Mouse (Mus musculus) liver, adult 2 months (tissue): ENCODE measurements around the gene Olfr97. TPM values are rescaled to one million over a fixed set of nuclear protein-coding genes. Genes with fewer than 3 reads are reported as not detected.

Experiments used
- DNase-seq: peaks from one replicate; pipeline ENCODE4 v3.0.0-alpha.2; 2011; ENCODE audit warnings: low read depth, low spot score; ENCODE audit errors: extremely low read depth
- H3K27ac ChIP-seq: fragments of 200-500 bp; replicated peaks from 2 replicates; pipeline ENCODE4 v1.5.1; 2012; ENCODE audit warnings: low read depth, mild to moderate bottlenecking, control low read depth, inconsistent platforms, low read length; ENCODE audit not compliant: insufficient read depth
- H3K27me3 ChIP-seq: fragments of 200-500 bp; 2 replicates; pipeline ENCODE4 v1.6.1; 2012; ENCODE audit warnings: mild to moderate bottlenecking, moderate library complexity, low read length, inconsistent platforms; ENCODE audit not compliant: control insufficient read depth, insufficient read depth
- H3K36me3 ChIP-seq: fragments of 200-500 bp; 2 replicates; pipeline ENCODE4 v1.6.1; 2012; ENCODE audit warnings: low read length, inconsistent platforms; ENCODE audit not compliant: control insufficient read depth, insufficient read depth
- H3K4me1 ChIP-seq: fragments of 200-500 bp; 2 replicates; pipeline ENCODE4 v1.6.1; 2011; ENCODE audit warnings: low read length; ENCODE audit not compliant: control insufficient read depth, insufficient read depth
- H3K4me3 ChIP-seq: fragments of 200-500 bp; 2 replicates; pipeline ENCODE4 v1.5.1; 2011; ENCODE audit warnings: low read depth, mild to moderate bottlenecking, control low read depth, low read length, moderate library complexity; ENCODE audit not compliant: insufficient read depth
- H3K79me2 ChIP-seq: fragments of 200-500 bp; 2 replicates; pipeline ENCODE4 v1.6.1; 2012; ENCODE audit warnings: inconsistent platforms, mild to moderate bottlenecking, low read length, moderate library complexity; ENCODE audit not compliant: control insufficient read depth, insufficient read depth
- H3K9ac ChIP-seq: fragments of 200-500 bp; 2 replicates; pipeline ENCODE4 v1.6.1; 2012; ENCODE audit warnings: low read depth, mild to moderate bottlenecking, control low read depth, inconsistent platforms, low read length
- CTCF ChIP-seq: fragments of 200-500 bp; IDR thresholded peaks from 2 replicates; pipeline ENCODE4 v1.5.1; 2011; ENCODE audit warnings: low read depth, low read length, control low read depth
- POLR2A ChIP-seq: fragments of 200-500 bp; IDR thresholded peaks from 2 replicates; pipeline ENCODE4 v1.6.1; 2011; ENCODE audit warnings: low read length, control low read depth; ENCODE audit not compliant: insufficient read depth; ENCODE audit errors: extremely low read depth
- WGBS: fragments of 180-500 bp; shearing (Covaris S2); methylation state at CpG from one replicate; pipeline ENCODE4 v1.1.7; 2018; 5-methylcytosine and 5-hydroxymethylcytosine counted together
- polyA plus RNA-seq: library from polyadenylated mRNA; depleted of rRNA; stranded (reverse); fragments of >200 nt; gene quantifications from 2 replicates; pipeline ENCODE4 v1.2.3, GENCODE M21; 2012
- total RNA-seq: library from RNA; depleted of rRNA; stranded (reverse); fragments of >200 nt; gene quantifications from 2 replicates; pipeline ENCODE4 v1.2.3, GENCODE M21; 2014

The Olfr97 gene
- total and polyA plus RNA-seq, 2 experiments = not detected

DNA sequence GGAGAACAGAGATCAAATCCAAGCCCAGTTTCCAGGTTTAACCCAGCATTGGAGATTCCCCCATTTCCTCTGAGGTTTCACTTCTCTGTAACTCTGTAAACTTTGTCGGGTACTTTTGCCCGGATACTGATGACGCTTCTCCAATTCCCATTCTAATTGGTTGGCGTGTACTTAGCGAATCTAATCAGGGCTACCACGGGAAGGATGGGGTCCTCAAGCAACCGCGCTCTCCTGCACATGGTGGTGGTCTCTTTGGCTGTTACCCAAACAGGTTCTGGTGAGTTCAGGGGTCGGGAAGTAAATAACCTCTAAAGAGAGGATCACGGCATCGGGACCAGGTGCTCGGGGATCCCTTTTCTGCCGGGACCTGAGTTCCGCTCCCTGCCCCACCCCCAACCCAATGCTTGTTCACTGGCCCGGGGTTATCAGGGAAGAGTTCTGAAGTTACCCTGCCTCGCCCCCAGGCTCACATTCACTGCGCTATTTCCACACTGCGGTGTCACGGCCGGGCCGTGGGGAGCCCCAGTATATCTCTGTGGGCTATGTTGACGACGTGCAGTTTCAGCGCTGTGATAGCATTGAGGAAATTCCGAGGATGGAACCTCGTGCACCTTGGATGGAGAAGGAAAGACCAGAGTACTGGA is 33.0 kb upstream of the Olfr97 start, which contains the start of gene H2-M3:
Gene H2-M3, plus strand, starts transcription at position 163 of the 644 bp plus-strand sequence.
- no peaks in the 10 kb centered on the region for H3K79me2 ChIP-seq
- H3K4me3 ChIP-seq = peak within 1 kb of the TSS; percentile 80
- under 1% methylated on average over 26 of the region's 26 CpGs for WGBS
- peak within 1 kb of the TSS; percentile 55 for H3K27ac ChIP-seq
- TF ChIP-seq CTCF (no peak), POLR2A (no peak)
- no peaks in the 10 kb centered on the region for H3K36me3 ChIP-seq
- no peaks in the 10 kb centered on the region for H3K4me1 ChIP-seq
- DNase-seq = peak; percentile 78
- H3K9ac ChIP-seq = peak within 1 kb of the TSS; percentile 56
- no peaks in the 10 kb centered on the region for H3K27me3 ChIP-seq

DNA sequence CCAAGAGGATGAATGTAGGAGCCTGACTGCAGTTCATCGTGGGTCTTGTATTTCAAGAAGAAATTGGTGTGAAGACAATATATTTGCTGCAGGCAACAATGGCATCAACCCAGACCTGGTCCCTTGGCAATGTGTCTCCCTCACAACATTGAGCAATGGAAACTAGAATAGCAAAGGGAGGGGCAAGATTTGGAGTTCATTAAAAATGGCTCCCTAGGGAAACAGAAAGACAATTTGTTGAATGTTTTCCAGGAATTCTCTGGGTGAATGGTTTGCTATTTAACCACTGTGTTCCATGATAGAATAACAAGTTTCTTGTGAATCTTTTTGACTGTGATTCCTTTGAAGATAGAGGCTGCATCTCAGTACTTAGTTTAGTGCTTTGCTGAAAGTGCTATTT is 26.5 kb upstream of the Olfr97 start, which contains the start of gene Olfr98:
Gene Olfr98, minus strand, starts transcription at position 124 of the 400 bp plus-strand sequence.
- DNase-seq = no peak

DNA sequence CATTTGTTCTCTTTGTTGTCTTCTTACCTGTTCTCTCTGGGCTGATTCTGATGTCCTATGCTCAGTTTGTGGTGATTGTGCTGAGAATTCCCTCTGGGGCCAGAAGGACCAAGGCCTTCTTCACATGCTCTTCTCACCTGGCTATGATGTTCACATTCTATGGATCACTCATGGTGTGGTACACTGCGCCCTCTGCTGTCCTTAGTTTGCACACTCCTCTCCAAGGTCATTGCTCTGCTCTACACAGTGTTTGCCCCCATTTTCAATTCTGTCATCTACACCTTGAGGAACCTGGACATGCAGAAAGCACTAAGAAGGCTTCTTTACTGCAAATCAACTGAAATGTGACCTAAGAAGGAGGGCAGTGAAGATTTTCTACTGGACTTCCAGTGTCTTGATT is 13.4 kb upstream of the Olfr97 start:
- DNase-seq = peak; percentile 27
- H3K9ac ChIP-seq = no peak overlapping the region
- H3K27me3 ChIP-seq = no peaks in the 10 kb centered on the region
- no peaks in the 10 kb centered on the region for H3K79me2 ChIP-seq
- H3K4me1 ChIP-seq = no peaks in the 10 kb centered on the region
- TF ChIP-seq POLR2A (no peak), CTCF (peak; percentile 66)
- H3K27ac ChIP-seq = no peak overlapping the region
- no peak overlapping the region for H3K4me3 ChIP-seq
- H3K36me3 ChIP-seq = no peaks in the 10 kb centered on the region
- WGBS = 14% methylated on average over 1 of the region's 1 CpGs

More for the DNA sequence above, 26.5 kb upstream of the Olfr97 start, which contains the start of gene Olfr98:
- no peaks in the 10 kb centered on the region for H3K36me3 ChIP-seq
- no peaks in the 10 kb centered on the region for H3K27me3 ChIP-seq
- no peaks in the 10 kb centered on the region for H3K79me2 ChIP-seq
- 79% methylated on average over 1 of the region's 1 CpGs for WGBS
- TF ChIP-seq POLR2A (no peak), CTCF (no peak)
- H3K4me1 ChIP-seq = no peaks in the 10 kb centered on the region
- no peak within 1 kb of the TSS for H3K27ac ChIP-seq
- no peak within 1 kb of the TSS for H3K9ac ChIP-seq
- no peak within 1 kb of the TSS for H3K4me3 ChIP-seq

DNA sequence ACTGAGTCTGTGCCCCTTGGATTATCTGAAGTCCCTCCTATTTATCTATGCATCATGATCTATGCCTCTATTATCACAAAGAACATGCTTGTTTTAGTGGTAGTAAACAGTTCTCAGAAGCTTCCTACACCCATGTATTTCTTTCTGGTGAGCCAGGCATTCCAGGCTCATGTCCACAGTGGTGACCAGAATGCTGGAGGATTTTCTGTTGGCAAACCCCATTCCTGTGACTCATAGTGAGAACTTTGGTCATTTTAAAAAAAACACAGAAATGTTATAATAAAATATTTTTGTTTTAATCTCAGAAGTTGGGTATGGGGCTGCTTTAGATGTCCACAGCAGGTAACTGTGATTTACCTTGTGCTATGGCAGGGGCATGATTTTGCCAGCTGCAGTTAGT is 12.3 kb upstream of the Olfr97 start:
- no peak overlapping the region for H3K9ac ChIP-seq
- H3K4me3 ChIP-seq = no peak overlapping the region
- no peaks in the 10 kb centered on the region for H3K27me3 ChIP-seq
- no peak for TF ChIP-seq CTCF
- no peak for TF ChIP-seq POLR2A
- H3K36me3 ChIP-seq = no peaks in the 10 kb centered on the region
- H3K4me1 ChIP-seq = no peaks in the 10 kb centered on the region
- H3K79me2 ChIP-seq = no peaks in the 10 kb centered on the region
- no peak overlapping the region for H3K27ac ChIP-seq
- no peak for DNase-seq

DNA sequence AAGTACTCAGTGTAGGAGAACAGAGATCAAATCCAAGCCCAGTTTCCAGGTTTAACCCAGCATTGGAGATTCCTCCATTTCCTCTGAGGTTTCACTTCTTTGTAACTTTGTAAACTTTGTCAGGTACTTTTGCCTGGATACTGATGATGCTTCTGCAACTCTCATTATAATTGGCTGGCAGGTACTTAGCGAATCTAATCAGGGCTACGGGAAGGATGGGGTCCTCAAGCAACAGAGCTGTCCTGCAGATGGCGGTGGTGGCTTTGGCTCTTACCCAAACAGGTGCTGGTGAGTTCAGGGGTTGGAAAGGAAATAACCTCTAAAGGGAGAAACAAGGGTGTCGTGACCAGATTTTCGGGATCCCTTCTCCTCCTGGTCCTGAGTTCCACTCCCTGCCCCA is 9.6 kb upstream of the Olfr97 start:
- Histone ChIP-seq H3K4me1 (no peaks in the 10 kb centered on the region), H3K4me3 (no peak overlapping the region), H3K79me2 (no peaks in the 10 kb centered on the region), H3K9ac (no peak overlapping the region), H3K27me3 (no peaks in the 10 kb centered on the region), H3K36me3 (no peaks in the 10 kb centered on the region), H3K27ac (no peak overlapping the region)
- peak; percentile 49 for DNase-seq
- 39% methylated on average over 5 of the region's 5 CpGs for WGBS
- no peak for TF ChIP-seq CTCF
- no peak for TF ChIP-seq POLR2A

DNA sequence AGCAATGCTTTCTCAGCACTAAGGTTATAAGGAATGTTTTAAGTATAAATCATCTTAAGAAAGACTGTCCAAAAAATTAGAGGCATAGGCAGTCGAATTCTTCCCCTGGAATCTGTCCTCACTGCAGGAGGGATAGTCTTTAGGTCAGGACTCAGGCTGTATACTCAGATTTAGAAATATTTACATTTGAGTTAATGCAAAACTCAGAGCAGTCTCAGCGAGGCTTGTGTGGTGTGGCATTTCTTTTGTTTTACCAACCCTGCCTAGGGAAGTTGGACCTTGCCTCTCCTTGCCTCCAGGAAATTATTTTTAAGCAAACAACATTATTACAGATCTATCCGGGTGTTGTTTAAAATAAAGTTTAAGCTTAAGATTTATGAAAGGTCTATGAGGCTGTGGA is 5.1 kb upstream of the Olfr97 start:
- no peak overlapping the region for H3K4me3 ChIP-seq
- WGBS = 10% methylated on average over 3 of the region's 3 CpGs

More for the DNA sequence above, 5.1 kb upstream of the Olfr97 start:
- Histone ChIP-seq H3K4me1 (no peaks in the 10 kb centered on the region), H3K36me3 (no peaks in the 10 kb centered on the region), H3K27me3 (no peaks in the 10 kb centered on the region), H3K9ac (no peak overlapping the region), H3K79me2 (no peaks in the 10 kb centered on the region), H3K27ac (no peak overlapping the region)
- no peak for DNase-seq
- TF ChIP-seq CTCF (no peak), POLR2A (no peak)
